Mouse (Mus musculus): ENCODE results near the gene Il4. TPM values are rescaled to one million over a fixed set of nuclear protein-coding genes. Genes with fewer than 3 reads are reported as not detected.
A peak's percentile ranks its signal among the peaks of the same experiment; 100 is the strongest.

Il4 gene
- polyA plus RNA-seq, 1 experiment from 2014 or later, result 1.5 TPM

DNA sequence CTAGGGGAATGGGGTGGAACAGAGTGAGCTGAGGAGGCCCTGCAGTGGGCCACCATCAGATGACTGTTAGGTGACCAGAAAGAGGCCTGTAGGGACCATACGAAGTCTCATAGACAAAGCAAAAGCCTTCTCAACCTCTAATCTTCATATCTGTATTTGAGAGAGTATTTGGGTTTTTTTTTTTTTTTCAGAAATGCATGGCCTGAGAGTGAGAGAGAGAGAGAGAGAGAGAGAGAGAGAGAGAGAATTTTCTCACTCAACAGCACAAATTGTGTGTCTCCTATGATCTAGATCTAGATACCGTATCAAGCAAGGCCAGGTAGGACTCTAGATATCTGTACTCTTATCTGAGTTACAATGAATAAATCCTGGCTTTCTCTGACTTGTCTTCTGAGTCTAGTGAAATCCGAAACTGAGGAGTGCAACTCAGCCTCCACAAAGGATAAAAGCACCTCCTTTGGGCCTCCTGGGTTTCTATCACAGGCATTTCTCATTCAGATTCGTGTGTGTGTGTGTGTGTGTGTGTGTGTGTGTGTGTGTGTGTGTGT, 833 bp downstream of the Il4 start:
- Histone ChIP-seq H3K4me1 (ENCODE audit: control insufficient read depth, insufficient read depth, low read length) (no peaks in the 10 kb centered on the region), H3K4me3 (ENCODE audit: low read length) (no peak overlapping the region), H3K4me2 (replicated peaks; ENCODE audit: low read depth, low read length) (no peak overlapping the region), H3K27me3 (ENCODE audit: control insufficient read depth, insufficient read depth, low read length) (no peaks in the 10 kb centered on the region), H3K9ac (ENCODE audit: low read depth, low read length) (no peak overlapping the region), H3K9me3 (ENCODE audit: control insufficient read depth, low read length) (no peaks in the 10 kb centered on the region), H3K27ac (ENCODE audit: low read depth, low read length) (no peak overlapping the region), H3K36me3 (ENCODE audit: control insufficient read depth, insufficient read depth, low read length) (no peaks in the 10 kb centered on the region)
- WGBS, result 57% methylated on average over 4 of the region's 4 CpGs
- no peak for ATAC-seq (ENCODE audit: low FRiP score, low TSS enrichment)

DNA sequence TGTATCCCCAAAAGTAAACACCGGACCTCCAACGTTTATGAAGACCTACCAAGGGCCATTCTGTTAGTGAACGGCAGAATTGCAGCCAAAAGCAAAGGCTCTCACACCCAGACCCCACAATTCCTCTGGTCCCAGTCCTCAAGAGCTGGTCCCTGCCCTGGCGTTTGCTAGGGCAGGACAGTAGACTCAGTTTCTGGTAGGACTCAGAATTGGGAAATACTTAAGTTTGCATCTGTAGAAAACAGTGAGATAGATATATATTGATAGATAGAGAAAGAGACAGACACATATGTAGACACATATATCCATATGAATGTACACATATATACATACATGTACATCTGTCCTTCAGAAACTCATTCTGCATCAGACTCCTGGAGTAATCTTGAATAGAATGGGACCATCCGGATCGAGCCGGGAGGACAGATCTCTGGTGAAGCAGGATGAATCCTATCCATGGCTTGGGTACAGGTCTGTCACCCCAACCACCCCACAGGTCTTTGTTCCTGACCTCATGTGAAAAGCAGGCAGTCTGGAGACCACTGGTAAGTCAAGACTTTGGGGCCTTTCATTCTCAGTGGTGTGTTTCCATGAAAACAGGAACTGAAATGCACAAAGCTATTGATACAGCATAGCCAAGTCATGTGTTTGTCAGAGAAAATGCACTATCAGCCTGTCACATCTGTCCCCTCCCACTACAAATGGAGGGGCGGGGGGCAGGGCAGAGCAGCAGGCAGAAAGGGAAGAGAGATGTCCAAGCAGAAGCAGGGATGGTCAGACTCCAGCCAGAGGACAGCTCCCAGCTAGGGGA, 1.5 kb downstream of the Il4 start:
- WGBS, result 83% methylated on average over 8 of the region's 8 CpGs
- no peak overlapping the region for H3K27ac ChIP-seq (ENCODE audit: low read depth, low read length)
- no peaks in the 10 kb centered on the region for H3K9me3 ChIP-seq (ENCODE audit: control insufficient read depth, low read length)
- H3K4me2 ChIP-seq (replicated peaks; ENCODE audit: low read depth, low read length), result no peak overlapping the region
- H3K9ac ChIP-seq (ENCODE audit: low read depth, low read length), result no peak overlapping the region
- H3K4me3 ChIP-seq (ENCODE audit: low read length), result no peak overlapping the region
- ATAC-seq (ENCODE audit: low FRiP score, low TSS enrichment), result no peak
- no peaks in the 10 kb centered on the region for H3K27me3 ChIP-seq (ENCODE audit: control insufficient read depth, insufficient read depth, low read length)
- no peaks in the 10 kb centered on the region for H3K36me3 ChIP-seq (ENCODE audit: control insufficient read depth, insufficient read depth, low read length)
- H3K4me1 ChIP-seq (ENCODE audit: control insufficient read depth, insufficient read depth, low read length), result no peaks in the 10 kb centered on the region

DNA sequence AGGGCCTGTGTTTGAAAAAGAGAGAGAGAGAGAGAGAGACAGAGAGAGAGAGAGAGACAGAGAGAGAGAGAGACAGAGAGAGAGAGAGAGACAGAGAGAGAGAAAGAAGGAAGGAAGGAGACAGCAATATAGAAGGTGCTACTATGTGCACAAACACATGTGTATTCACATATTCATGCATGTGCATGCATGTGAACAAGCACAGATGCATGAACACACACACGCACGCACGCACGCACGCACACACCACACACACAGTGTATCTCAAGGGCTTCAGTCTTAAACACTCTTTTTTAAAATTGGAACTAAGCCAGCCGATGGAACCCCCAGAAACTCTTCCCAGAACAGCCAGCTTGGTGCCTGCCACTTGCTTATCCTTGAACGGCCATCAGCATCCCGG, 2.9 kb downstream of the Il4 start:
- Histone ChIP-seq H3K4me1 (ENCODE audit: control insufficient read depth, insufficient read depth, low read length) (no peaks in the 10 kb centered on the region), H3K9ac (ENCODE audit: low read depth, low read length) (no peak overlapping the region), H3K36me3 (ENCODE audit: control insufficient read depth, insufficient read depth, low read length) (no peaks in the 10 kb centered on the region), H3K4me3 (ENCODE audit: low read length) (no peak overlapping the region), H3K9me3 (ENCODE audit: control insufficient read depth, low read length) (no peaks in the 10 kb centered on the region), H3K4me2 (replicated peaks; ENCODE audit: low read depth, low read length) (no peak overlapping the region), H3K27ac (ENCODE audit: low read depth, low read length) (no peak overlapping the region), H3K27me3 (ENCODE audit: control insufficient read depth, insufficient read depth, low read length) (no peaks in the 10 kb centered on the region)
- 89% methylated on average over 8 of the region's 8 CpGs for WGBS
- no peak for ATAC-seq (ENCODE audit: low FRiP score, low TSS enrichment)

DNA sequence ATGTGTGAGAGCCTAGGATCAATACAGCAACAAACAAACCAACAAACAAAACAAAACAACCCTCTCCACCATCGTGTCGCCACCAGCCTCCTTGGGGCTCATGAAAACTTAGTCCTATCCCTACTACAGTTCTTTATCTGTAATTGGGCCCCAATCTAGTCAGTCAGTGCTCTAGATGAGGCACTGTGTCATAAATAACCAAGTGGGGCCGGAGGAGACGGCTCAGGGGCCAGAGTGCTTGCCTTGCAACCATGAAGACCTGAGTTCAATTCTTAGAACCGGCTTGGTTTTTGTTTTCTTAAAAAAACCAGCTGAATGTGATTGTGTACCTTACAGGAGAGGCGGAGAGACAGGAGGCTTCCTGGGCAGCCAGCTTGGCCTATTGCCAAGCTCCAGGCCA, 3.3 kb downstream of the Il4 start:
- WGBS, result 61% methylated on average over 6 of the region's 6 CpGs
- Histone ChIP-seq H3K9ac (ENCODE audit: low read depth, low read length) (no peak overlapping the region), H3K36me3 (ENCODE audit: control insufficient read depth, insufficient read depth, low read length) (no peaks in the 10 kb centered on the region), H3K4me3 (ENCODE audit: low read length) (no peak overlapping the region), H3K9me3 (ENCODE audit: control insufficient read depth, low read length) (no peaks in the 10 kb centered on the region), H3K27ac (ENCODE audit: low read depth, low read length) (no peak overlapping the region), H3K4me2 (replicated peaks; ENCODE audit: low read depth, low read length) (no peak overlapping the region), H3K27me3 (ENCODE audit: control insufficient read depth, insufficient read depth, low read length) (no peaks in the 10 kb centered on the region), H3K4me1 (ENCODE audit: control insufficient read depth, insufficient read depth, low read length) (no peaks in the 10 kb centered on the region)
- no peak for ATAC-seq (ENCODE audit: low FRiP score, low TSS enrichment)

DNA sequence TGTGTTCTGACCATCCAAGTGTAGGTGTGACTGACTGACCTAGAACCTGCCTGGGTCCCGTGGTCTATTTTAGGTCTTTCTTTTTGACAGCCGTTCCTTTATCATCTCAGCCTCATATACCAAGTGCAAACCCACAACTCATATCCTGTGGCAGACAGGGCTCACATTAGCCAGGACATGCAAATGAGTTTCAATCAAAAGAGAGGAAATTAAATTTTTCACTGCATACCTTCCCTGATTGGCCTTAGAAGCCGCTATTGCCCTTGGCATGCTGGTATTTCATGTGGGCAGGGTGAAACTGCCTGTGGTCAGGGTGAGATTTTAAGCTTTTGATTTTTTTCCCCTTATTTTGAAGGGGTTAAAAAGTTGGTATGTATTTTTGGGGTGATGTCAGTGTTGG, 8.8 kb downstream of the Il4 start:
- ATAC-seq (ENCODE audit: low FRiP score, low TSS enrichment), result no peak
- Histone ChIP-seq H3K27ac (ENCODE audit: low read depth, low read length) (no peak overlapping the region), H3K4me3 (ENCODE audit: low read length) (no peak overlapping the region), H3K4me1 (ENCODE audit: control insufficient read depth, insufficient read depth, low read length) (0 out of 2 replicates have a peak, but pooled peaks cover 3% of the 10 kb centered on the region), H3K9me3 (ENCODE audit: control insufficient read depth, low read length) (no peaks in the 10 kb centered on the region), H3K4me2 (replicated peaks; ENCODE audit: low read depth, low read length) (no peak overlapping the region), H3K27me3 (ENCODE audit: control insufficient read depth, insufficient read depth, low read length) (no peaks in the 10 kb centered on the region), H3K36me3 (ENCODE audit: control insufficient read depth, insufficient read depth, low read length) (no peaks in the 10 kb centered on the region), H3K9ac (ENCODE audit: low read depth, low read length) (no peak overlapping the region)
- WGBS, result 73% methylated on average over 3 of the region's 3 CpGs

DNA sequence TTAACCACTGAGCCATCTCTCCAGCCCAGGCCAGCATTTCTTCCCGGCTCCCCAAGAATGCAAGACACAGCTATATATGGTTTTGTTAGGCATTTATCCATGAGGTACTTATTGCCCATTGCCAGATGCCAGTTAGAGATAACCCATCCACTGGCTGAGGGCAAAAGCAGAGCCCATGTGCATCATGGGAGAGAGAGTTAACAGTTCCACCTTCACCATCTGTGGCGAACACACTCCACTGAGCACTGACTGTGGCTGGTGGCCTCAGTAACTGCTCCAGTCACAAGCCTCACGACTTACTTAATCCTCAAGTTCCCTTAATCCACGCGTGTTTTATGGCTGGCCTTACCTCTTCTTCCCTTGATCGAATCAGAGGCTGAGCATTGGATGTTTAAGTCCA, 9.2 kb downstream of the Il4 start:
- H3K36me3 ChIP-seq (ENCODE audit: control insufficient read depth, insufficient read depth, low read length), result no peaks in the 10 kb centered on the region
- H3K4me1 ChIP-seq (ENCODE audit: control insufficient read depth, insufficient read depth, low read length), result 0 out of 2 replicates have a peak, but pooled peaks cover 3% of the 10 kb centered on the region
- H3K9ac ChIP-seq (ENCODE audit: low read depth, low read length), result no peak overlapping the region
- H3K27ac ChIP-seq (ENCODE audit: low read depth, low read length), result no peak overlapping the region
- no peak overlapping the region for H3K4me2 ChIP-seq (replicated peaks; ENCODE audit: low read depth, low read length)
- WGBS, result 72% methylated on average over 6 of the region's 6 CpGs
- ATAC-seq (ENCODE audit: low FRiP score, low TSS enrichment), result no peak
- H3K4me3 ChIP-seq (ENCODE audit: low read length), result no peak overlapping the region
- H3K9me3 ChIP-seq (ENCODE audit: control insufficient read depth, low read length), result no peaks in the 10 kb centered on the region
- no peaks in the 10 kb centered on the region for H3K27me3 ChIP-seq (ENCODE audit: control insufficient read depth, insufficient read depth, low read length)

DNA sequence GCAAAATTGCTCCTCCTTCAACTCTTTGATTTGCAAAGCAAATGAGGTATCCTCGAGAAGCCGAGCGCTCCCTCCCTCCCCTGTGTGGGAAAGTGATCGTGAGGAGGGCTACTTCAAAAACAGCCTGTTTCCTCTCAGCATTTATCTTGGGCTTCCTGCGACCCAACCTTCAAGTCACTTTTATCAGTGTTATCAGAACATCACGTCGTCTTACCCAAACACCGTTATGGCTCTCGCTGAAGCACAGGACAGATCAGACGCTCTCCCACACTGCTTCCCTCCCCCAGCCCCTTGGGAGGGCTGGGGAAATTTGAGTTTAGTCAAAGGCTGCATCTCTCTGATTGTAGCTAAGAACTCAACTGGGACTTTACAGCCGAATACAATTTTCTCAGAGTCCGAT, 12.9 kb downstream of the Il4 start:
- Histone ChIP-seq H3K36me3 (ENCODE audit: control insufficient read depth, insufficient read depth, low read length) (peaks cover 9% of the 10 kb centered on the region; the same call in 1 of the 2 replicates), H3K4me1 (ENCODE audit: control insufficient read depth, insufficient read depth, low read length) (0 out of 2 replicates have a peak, but pooled peaks cover 3% of the 10 kb centered on the region), H3K9me3 (ENCODE audit: control insufficient read depth, low read length) (no peaks in the 10 kb centered on the region), H3K4me3 (ENCODE audit: low read length) (no peak overlapping the region), H3K4me2 (replicated peaks; ENCODE audit: low read depth, low read length) (0 out of 2 replicates have a peak overlapping the region, but pooled peaks have one; percentile 1), H3K27me3 (ENCODE audit: control insufficient read depth, insufficient read depth, low read length) (no peaks in the 10 kb centered on the region), H3K9ac (ENCODE audit: low read depth, low read length) (no peak overlapping the region), H3K27ac (ENCODE audit: low read depth, low read length) (no peak overlapping the region)
- ATAC-seq (ENCODE audit: low FRiP score, low TSS enrichment), result no peak
- WGBS, result 6% methylated on average over 12 of the region's 12 CpGs

DNA sequence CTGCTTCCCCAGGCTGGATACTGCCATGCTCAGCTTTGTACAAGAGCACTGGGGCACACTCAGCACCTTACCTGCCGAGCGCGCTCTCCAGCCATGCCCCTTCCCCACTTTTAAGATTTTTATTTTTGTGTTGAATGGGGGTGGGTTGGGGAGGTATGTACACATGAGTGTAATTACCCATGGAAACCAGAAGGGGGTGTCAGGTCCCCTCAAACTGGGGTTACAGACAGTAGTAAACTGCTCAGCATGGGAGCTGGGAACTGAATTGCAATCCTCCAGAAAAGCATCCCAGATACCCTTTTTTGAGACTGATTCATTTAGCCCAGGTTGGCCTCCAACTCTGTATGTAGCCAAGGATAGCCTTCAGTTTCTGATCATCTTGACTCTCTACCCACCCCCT, 13.5 kb downstream of the Il4 start:
- 91% methylated on average over 3 of the region's 3 CpGs for WGBS

DNA sequence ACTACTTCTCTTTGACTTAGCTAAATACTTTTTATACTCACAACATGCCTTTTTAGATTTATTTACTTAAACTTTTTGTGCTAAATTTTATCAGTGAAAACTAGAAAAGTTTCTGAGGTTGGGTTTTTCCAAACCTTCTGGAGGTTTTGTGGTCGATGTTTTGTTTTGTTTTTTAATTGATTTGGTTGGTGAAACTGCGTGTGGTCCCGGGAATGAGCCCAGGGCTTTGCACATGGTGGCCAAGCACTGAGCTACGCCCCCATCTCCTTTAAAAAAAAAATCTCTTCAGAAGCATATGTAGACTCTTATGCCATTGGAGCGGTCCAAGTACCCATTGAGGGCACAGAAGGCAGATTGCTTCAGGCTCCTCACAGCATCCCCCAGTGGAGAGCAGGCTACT, 27.4 kb downstream of the Il4 start:
- Histone ChIP-seq H3K4me3 (ENCODE audit: low read length) (no peak overlapping the region), H3K4me1 (ENCODE audit: control insufficient read depth, insufficient read depth, low read length) (no peaks in the 10 kb centered on the region), H3K9ac (ENCODE audit: low read depth, low read length) (no peak overlapping the region), H3K9me3 (ENCODE audit: control insufficient read depth, low read length) (no peaks in the 10 kb centered on the region), H3K36me3 (ENCODE audit: control insufficient read depth, insufficient read depth, low read length) (peaks cover 37% of the 10 kb centered on the region), H3K27me3 (ENCODE audit: control insufficient read depth, insufficient read depth, low read length) (no peaks in the 10 kb centered on the region), H3K4me2 (replicated peaks; ENCODE audit: low read depth, low read length) (no peak overlapping the region), H3K27ac (ENCODE audit: low read depth, low read length) (no peak overlapping the region)
- 93% methylated on average over 5 of the region's 5 CpGs for WGBS
- no peak for ATAC-seq (ENCODE audit: low FRiP score, low TSS enrichment)

More for the DNA sequence above, 13.5 kb downstream of the Il4 start:
- Histone ChIP-seq H3K27ac (ENCODE audit: low read depth, low read length) (no peak overlapping the region), H3K27me3 (ENCODE audit: control insufficient read depth, insufficient read depth, low read length) (no peaks in the 10 kb centered on the region), H3K36me3 (ENCODE audit: control insufficient read depth, insufficient read depth, low read length) (peaks cover 10% of the 10 kb centered on the region; the same call in 1 of the 2 replicates), H3K4me2 (replicated peaks; ENCODE audit: low read depth, low read length) (no peak overlapping the region), H3K4me1 (ENCODE audit: control insufficient read depth, insufficient read depth, low read length) (0 out of 2 replicates have a peak, but pooled peaks cover 3% of the 10 kb centered on the region), H3K9ac (ENCODE audit: low read depth, low read length) (no peak overlapping the region), H3K9me3 (ENCODE audit: control insufficient read depth, low read length) (no peaks in the 10 kb centered on the region), H3K4me3 (ENCODE audit: low read length) (no peak overlapping the region)
- no peak for ATAC-seq (ENCODE audit: low FRiP score, low TSS enrichment)
